Mouse (Mus musculus) heart, postnatal 0 days (tissue): ENCODE data around the gene Fads1.

ENCODE experiments used
- CTCF ChIP-seq: IDR thresholded peaks from 2 replicates; pipeline ENCODE4 v1.5.1; 2016; ENCODE audit warnings: antibody characterized with exemption, control low read depth, low read depth
- EP300 ChIP-seq: IDR thresholded peaks from 2 replicates; pipeline ENCODE4 v1.6.1; 2016; ENCODE audit warnings: antibody characterized with exemption, low read depth

- peak; percentile 40 for TF ChIP-seq CTCF
- no peak for TF ChIP-seq EP300
Measured at GRCm38 (mm10) chr19:10204616-10205001, 21.9 kb downstream of the Fads1 start.
